Mouse (Mus musculus) stomach, postnatal 0 days (tissue): ENCODE measurements around the gene Wdr45.

ENCODE experiments used
- CTCF ChIP-seq: IDR thresholded peaks from 2 replicates; pipeline ENCODE4 v1.5.1; 2016; ENCODE audit warnings: antibody characterized with exemption, low read depth, mild to moderate bottlenecking, moderate library complexity
- EP300 ChIP-seq: optimal IDR thresholded peaks from 2 replicates; pipeline ENCODE3; 2016; ENCODE audit warnings: antibody characterized with exemption

DNA sequence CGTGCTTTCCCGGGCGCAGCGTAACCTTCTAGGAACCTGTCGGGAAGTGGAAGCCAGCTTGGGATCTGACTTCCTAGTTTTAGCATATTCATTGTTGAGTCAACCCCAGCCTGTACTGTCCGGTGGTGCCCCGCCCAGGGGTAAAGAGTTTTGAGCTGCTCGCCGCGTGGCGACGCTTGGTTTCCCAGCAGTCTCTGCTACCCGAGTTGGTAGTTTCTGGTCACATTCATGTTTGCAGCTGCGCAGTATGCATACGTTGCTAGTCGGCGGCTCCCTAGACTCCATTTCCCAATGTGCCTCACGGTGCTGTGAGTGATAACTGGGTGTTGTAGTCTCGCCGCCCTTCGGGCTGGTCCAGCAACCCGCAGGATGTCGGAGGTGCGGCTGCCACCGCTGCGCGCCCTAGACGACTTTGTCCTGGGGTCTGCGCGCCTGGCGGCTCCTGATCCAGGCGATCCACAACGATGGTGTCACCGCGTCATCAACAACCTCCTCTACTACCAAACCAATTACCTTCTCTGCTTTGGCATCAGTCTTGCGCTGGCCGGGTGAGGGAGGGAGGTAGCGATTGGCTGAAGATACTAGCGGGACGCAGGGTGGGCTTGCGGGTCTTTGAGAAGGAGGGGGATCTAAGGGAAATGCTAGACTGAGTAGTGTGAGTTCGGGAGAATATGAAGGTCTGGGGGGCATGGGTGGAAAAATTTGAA lies 14.2 kb downstream of the Wdr45 start, which contains the start of gene Praf2:
- no peak for TF ChIP-seq EP300
- TF ChIP-seq CTCF = peak; percentile 19; the same call in 1 of the 2 replicates
